ENCODE assay signal across 19 mouse cellular contexts in the genomic region with DNA sequence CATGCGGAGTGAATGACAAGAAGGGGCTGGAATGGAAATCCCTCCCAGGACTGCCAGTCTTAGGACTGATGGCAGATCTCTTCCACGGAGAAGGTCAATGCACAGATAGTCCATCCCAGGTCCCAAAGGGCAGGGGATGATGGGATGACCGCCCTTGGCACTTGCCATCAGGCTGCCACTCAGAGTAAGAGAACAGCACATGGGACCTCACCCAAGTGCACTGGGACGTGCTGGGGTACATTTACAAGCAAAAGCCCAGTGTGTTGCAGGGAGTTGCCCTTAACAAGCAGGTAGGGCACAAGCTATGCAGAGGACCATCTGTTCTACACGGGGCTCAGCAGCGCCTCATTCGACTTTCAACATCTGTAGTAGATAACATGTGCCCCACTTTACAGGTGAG.
"Had no signal": no experiment of that assay in that cellular context is flagged by ENCODE, and none has a peak within 500 bp of the region (broad histone marks: within the 10 kb centered on the region; RNA-seq: fewer than 3 reads in every experiment).

No protein-coding gene starts in this region.

- DNase-seq: kidney, adult 9 months; kidney, postnatal 14 days; kidney, postnatal 4 days; left cerebral cortex, postnatal 4 days; liver; lung, adult 18-20 months; lung, postnatal 10 days; lung, postnatal 36 days; thymus, adult 2 months; thymus, postnatal 14 days; thymus, postnatal 4 days had no signal

- H3K36me3 ChIP-seq: limb, embryonic 13.5 days; liver, embryonic 12.5 days; liver, embryonic 15.5 days; lung, embryonic 15.5 days had no signal

- H3K9ac ChIP-seq: limb, embryonic 13.5 days; liver, embryonic 12.5 days; liver, embryonic 15.5 days; lung, embryonic 15.5 days had no signal

- H3K27me3 ChIP-seq: limb, embryonic 13.5 days; liver, embryonic 12.5 days; liver, embryonic 15.5 days; lung, embryonic 15.5 days; megakaryocyte, embryonic 14.5 days had no signal

- H3K4me2 ChIP-seq: limb, embryonic 13.5 days; liver, embryonic 12.5 days; liver, embryonic 15.5 days; lung, embryonic 15.5 days; midbrain, embryonic 11.5 days had no signal

- H3K9me3 ChIP-seq: limb, embryonic 13.5 days; liver, embryonic 12.5 days; liver, embryonic 15.5 days; lung, embryonic 15.5 days; megakaryocyte, embryonic 14.5 days had no signal

- H3K27ac ChIP-seq: limb, embryonic 13.5 days; liver, embryonic 12.5 days; liver, embryonic 15.5 days; lung, embryonic 15.5 days; stomach, postnatal 0 days had no signal

- H3K4me3 ChIP-seq: limb, embryonic 13.5 days; liver, embryonic 12.5 days; liver, embryonic 15.5 days; lung, embryonic 15.5 days; megakaryocyte, embryonic 14.5 days had no signal

- H3K4me1 ChIP-seq: liver, embryonic 12.5 days; liver, embryonic 15.5 days; lung, embryonic 15.5 days; megakaryocyte, embryonic 14.5 days had no signal

- ATAC-seq: liver, embryonic 12.5 days; midbrain, embryonic 16.5 days had no signal
